ENCODE assay signal across 17 mouse cellular contexts in genomic region chr1:134335924-134336810, GRCm38 (mm10). TPM values are rescaled to one million over a fixed set of nuclear protein-coding genes. Genes with fewer than 3 reads are reported as not detected.
DNase-seq lines count a peak whose midpoint lies in the region; ATAC-seq and TF ChIP-seq lines count a peak whose summit lies in the region.
"Had no signal": no experiment of that assay in that cellular context is flagged by ENCODE, and none has a peak within 500 bp of the region (broad histone marks: within the 10 kb centered on the region; RNA-seq: fewer than 3 reads in every experiment).

No protein-coding gene starts in this region.

- no peaks in the 10 kb centered on the region for H3K36me3 ChIP-seq in liver, postnatal 0 days (replicated peaks; ENCODE audit: insufficient read depth, low read length)
- H3K36me3 ChIP-seq: hindbrain, embryonic 15.5 days; kidney, embryonic 15.5 days; limb, embryonic 12.5 days; neural tube, embryonic 15.5 days had no signal

- no peak overlapping the region for H3K9ac ChIP-seq in liver, postnatal 0 days (replicated peaks)
- H3K9ac ChIP-seq: hindbrain, embryonic 15.5 days; kidney, embryonic 15.5 days; limb, embryonic 12.5 days; neural tube, embryonic 15.5 days had no signal

- H3K27me3 ChIP-seq in cerebellum, adult 2 months (ENCODE audit: control insufficient read depth, insufficient read depth, low read length): no peaks in the 10 kb centered on the region
- H3K27me3 ChIP-seq in liver, postnatal 0 days (ENCODE audit: insufficient read depth, low read length): 0 out of 2 replicates have a peak, but pooled peaks cover 6% of the 10 kb centered on the region
- H3K27me3 ChIP-seq: hindbrain, embryonic 15.5 days; kidney, embryonic 15.5 days; limb, embryonic 12.5 days; neural tube, embryonic 15.5 days; Patski had no signal

- H3K4me1 ChIP-seq in cerebellum, adult 2 months (ENCODE audit: control insufficient read depth, insufficient read depth, low read length): peaks cover 69% of the 10 kb centered on the region
- H3K4me1 ChIP-seq in liver, postnatal 0 days (ENCODE audit: insufficient read depth): peaks cover 6% of the 10 kb centered on the region; the same call in 1 of the 2 replicates

- no peak for TF ChIP-seq CTCF in cerebellum, adult 2 months (IDR thresholded peaks at IDR 0.05; ENCODE audit: borderline replicate concordance, insufficient read depth, low read depth, low read length)
- no peak for TF ChIP-seq CTCF in liver, postnatal 0 days (IDR thresholded peaks at IDR 0.05; ENCODE audit: low read depth)

- ATAC-seq in liver, postnatal 0 days: no peak
- ATAC-seq: Patski had no signal

- WGBS in cerebellum, adult 2 months: 33% methylated on average over 12 of the region's 12 CpGs
- WGBS in liver, postnatal 0 days (ENCODE audit: insufficient replicate concordance): 77% methylated on average over 12 of the region's 12 CpGs

- no peak for TF ChIP-seq EP300 in liver, postnatal 0 days (IDR thresholded peaks at IDR 0.05; ENCODE audit: low read depth)

- no peak overlapping the region for H3K4me2 ChIP-seq in liver, postnatal 0 days (ENCODE audit: low read depth, low read length)
- H3K4me2 ChIP-seq: hindbrain, embryonic 15.5 days; kidney, embryonic 15.5 days; limb, embryonic 12.5 days; neural tube, embryonic 15.5 days had no signal

- no peak overlapping the region for H3K4me3 ChIP-seq in cerebellum, adult 2 months (replicated peaks; ENCODE audit: insufficient read depth, low read depth, low read length)
- H3K4me3 ChIP-seq in liver, postnatal 0 days (ENCODE audit: low read depth, low read length): no peak overlapping the region
- H3K4me3 ChIP-seq: hindbrain, embryonic 15.5 days; kidney, embryonic 15.5 days; limb, embryonic 12.5 days; neural tube, embryonic 15.5 days had no signal

- peak; percentile 8 for DNase-seq in gastrocnemius, postnatal 10 days
- no peak for DNase-seq in gastrocnemius, postnatal 4 days (ENCODE audit: low spot score in 2 of 2)
- DNase-seq in lung, postnatal 10 days: peak; percentile 44
- no peak for DNase-seq in lung, postnatal 25 days (ENCODE audit: low spot score)
- peak; percentile 84 to 92 for DNase-seq in cerebellum, adult 2 months
- peak; percentile 10 for DNase-seq in liver, postnatal 0 days
- DNase-seq in MN1 (ENCODE audit: low spot score): no peak
- no peak for DNase-seq in adrenal gland, postnatal 14 days
- DNase-seq: midbrain, embryonic 14.5 days had no signal

- H3K9me3 ChIP-seq in liver, postnatal 0 days (ENCODE audit: low read length): no peaks in the 10 kb centered on the region
- H3K9me3 ChIP-seq: hindbrain, embryonic 15.5 days; kidney, embryonic 15.5 days; limb, embryonic 12.5 days; neural tube, embryonic 15.5 days had no signal

- peak overlapping the region; percentile 97 for H3K27ac ChIP-seq in cerebellum, adult 2 months (ENCODE audit: insufficient read depth, low read length)
- no peak overlapping the region for H3K27ac ChIP-seq in liver, postnatal 0 days (ENCODE audit: low read depth)
- H3K27ac ChIP-seq: hindbrain, embryonic 15.5 days; kidney, embryonic 15.5 days; limb, embryonic 12.5 days; neural tube, embryonic 15.5 days had no signal

- TF ChIP-seq POLR2A in cerebellum, adult 2 months (IDR thresholded peaks at IDR 0.05; ENCODE audit: borderline replicate concordance, insufficient read depth, low read length): no peak

RNA-seq across cellular contexts. Expression of gene Ppfia4, which starts 3.4 kb away (rescaled TPM):
- 10 to 100 TPM; 11.2 to 13.7 TPM for total RNA-seq in gastrocnemius, postnatal 10 days (2021)
- total RNA-seq in gastrocnemius, postnatal 4 days (2021): 10 to 100 TPM; 25.5 to 26.2 TPM
- polyA plus RNA-seq in cerebellum, adult 2 months (2012; rRNA removed): 192 and 220 TPM in 2 replicates
- polyA plus RNA-seq in liver, postnatal 0 days (2015; fragmentation: Nextera tagmentation; extraction: Ambion mirVana): 1.3 and 1.6 TPM in 2 replicates
- total RNA-seq in adrenal gland, postnatal 14 days (2021): 0.67 and 1.6 TPM in 2 replicates

RNA-seq across cellular contexts. Expression of gene Tmem183a, which starts 25.6 kb away (rescaled TPM):
- total RNA-seq in gastrocnemius, postnatal 10 days (2021): 10 to 100 TPM; 17.2 to 18.5 TPM
- total RNA-seq in gastrocnemius, postnatal 4 days (2021): 10 to 100 TPM; 26.9 to 35.5 TPM
- polyA plus RNA-seq in cerebellum, adult 2 months (2012; rRNA removed): 66.2 and 68.4 TPM in 2 replicates
- 44.1 and 46.1 TPM in 2 replicates for polyA plus RNA-seq in liver, postnatal 0 days (2015; fragmentation: Nextera tagmentation; extraction: Ambion mirVana)
- total RNA-seq in adrenal gland, postnatal 14 days (2021): 39.7 and 50.9 TPM in 2 replicates

RNA-seq across cellular contexts. Expression of gene Myog, which starts 46.4 kb away (rescaled TPM):
- 100 to 1,000 TPM; 135 to 142 TPM for total RNA-seq in gastrocnemius, postnatal 10 days (2021)
- total RNA-seq in gastrocnemius, postnatal 4 days (2021): 100 to 1,000 TPM; 212 to 220 TPM
- 0.06 TPM in 1 of 2 replicates, not detected in the other for polyA plus RNA-seq in cerebellum, adult 2 months (2012; rRNA removed)
- polyA plus RNA-seq in liver, postnatal 0 days (2015; fragmentation: Nextera tagmentation; extraction: Ambion mirVana): 0.64 TPM in 1 of 2 replicates, not detected in the other
- total RNA-seq in adrenal gland, postnatal 14 days (2021): not detected in 2 replicates
- total RNA-seq: layer of hippocampus, postnatal 14 days had no signal
- polyA plus RNA-seq: hindbrain, embryonic 15.5 days; midbrain, embryonic 14.5 days; Patski had no signal

RNA-seq across cellular contexts. Expression of gene 4933406M09Rik, which starts 49.6 kb away (rescaled TPM):
- not detected for total RNA-seq in gastrocnemius, postnatal 10 days (2021)
- not detected for total RNA-seq in gastrocnemius, postnatal 4 days (2021)
- polyA plus RNA-seq in cerebellum, adult 2 months (2012; rRNA removed): not detected in 2 replicates
- not detected in 2 replicates for polyA plus RNA-seq in liver, postnatal 0 days (2015; fragmentation: Nextera tagmentation; extraction: Ambion mirVana)
- not detected in 2 replicates for total RNA-seq in adrenal gland, postnatal 14 days (2021)
- total RNA-seq: gastrocnemius, adult 8-10 months; layer of hippocampus, postnatal 14 days had no signal
- polyA plus RNA-seq: hindbrain, embryonic 15.5 days; kidney, embryonic 15.5 days; limb, embryonic 12.5 days; lung, embryonic 16.5 days; midbrain, embryonic 14.5 days; neural tube, embryonic 15.5 days; Patski had no signal

Comparison
In these comparisons a context has a peak if more than half of its experiments do, and no peak if none do; other contexts are left out.
1. DNase-seq: peak in gastrocnemius, postnatal 10 days (single experiment), lung, postnatal 10 days (single experiment), cerebellum, adult 2 months (2 of 2) and liver, postnatal 0 days (single experiment); none in gastrocnemius, postnatal 4 days (0 of 2), lung, postnatal 25 days (single experiment), MN1 (single experiment) and adrenal gland, postnatal 14 days (single experiment).
2. RNA of gene Myog, which starts 46.4 kb away (total RNA-seq): 212 to 220 TPM in gastrocnemius, postnatal 4 days and 135 to 142 TPM in gastrocnemius, postnatal 10 days; not detected in adrenal gland, postnatal 14 days; every median in the first group is over 100 times any median in the second.